Mouse (Mus musculus) limb, embryonic 10.5 days (tissue): Measurements from ENCODE around the gene Tatdn3. TPM values are rescaled to one million over a fixed set of nuclear protein-coding genes. Genes with fewer than 3 reads are reported as not detected.
A peak's percentile ranks its signal among the peaks of the same experiment; 100 is the strongest.

ENCODE experiments used
- DNase-seq: peaks from one replicate; pipeline ENCODE4 v3.0.0-alpha.2; 2017; ENCODE audit warnings: low spot score
- H3K27ac ChIP-seq: fragments of 300-500 bp; sonication (generic); 2 replicates; pipeline ENCODE4 v1.5.1; 2016; ENCODE audit warnings: mild to moderate bottlenecking
- H3K27me3 ChIP-seq: fragments of 300-500 bp; sonication (generic); 2 replicates; pipeline ENCODE4 v1.6.1; 2016; ENCODE audit warnings: low read depth, mild to moderate bottlenecking; ENCODE audit not compliant: poor library complexity, severe bottlenecking
- H3K36me3 ChIP-seq: fragments of 300-500 bp; sonication (generic); 2 replicates; pipeline ENCODE4 v1.6.1; 2016; ENCODE audit warnings: mild to moderate bottlenecking, moderate library complexity
- H3K4me1 ChIP-seq: fragments of 300-500 bp; sonication (generic); 2 replicates; pipeline ENCODE4 v1.6.1; 2016
- H3K4me3 ChIP-seq: fragments of 300-500 bp; sonication (generic); 2 replicates; pipeline ENCODE4 v1.5.1; 2016; ENCODE audit warnings: mild to moderate bottlenecking, moderate library complexity
- H3K9me3 ChIP-seq: fragments of 300-500 bp; sonication (generic); replicated peaks from 2 replicates; pipeline ENCODE4 v1.6.1; 2016; ENCODE audit warnings: mild to moderate bottlenecking
- WGBS: fragments of 180-500 bp; shearing (Covaris S2); methylation state at CpG from one replicate; pipeline ENCODE4 v1.1.7; 2016; 5-methylcytosine and 5-hydroxymethylcytosine counted together
- polyA plus RNA-seq: library from polyadenylated mRNA; unstranded; fragments of >200 nt; fragmentation: Nextera tagmentation; extraction: Ambion mirVana; gene quantifications from 2 replicates; pipeline ENCODE4 v1.2.1, GENCODE M21; 2016

Tatdn3 gene
- polyA plus RNA-seq, 1 experiment from 2014 or later: 12.5 TPM

DNA sequence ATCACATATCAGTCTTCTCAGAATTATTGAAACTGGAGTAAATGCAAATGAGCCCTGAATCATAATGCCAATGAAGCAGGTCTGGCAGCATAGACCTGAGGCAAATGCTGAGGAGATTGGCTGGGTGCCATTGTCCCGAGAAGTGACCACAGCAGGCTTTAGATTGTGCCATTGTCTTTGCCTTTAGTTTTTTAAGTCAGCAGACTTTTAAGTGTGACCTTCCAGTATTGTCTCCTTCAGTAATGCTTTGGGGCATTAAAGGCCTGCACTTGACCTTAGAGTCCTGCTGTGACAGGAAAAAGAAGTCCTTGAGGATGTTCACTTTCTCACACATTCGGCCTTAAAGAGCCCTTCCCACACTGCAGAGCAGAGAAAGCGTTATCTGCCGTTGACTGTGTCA, 7.5 kb upstream of the Tatdn3 start:
- Histone ChIP-seq H3K9me3 (no peaks in the 10 kb centered on the region), H3K27ac (no peak overlapping the region), H3K27me3 (no peaks in the 10 kb centered on the region), H3K36me3 (peaks cover 100% of the 10 kb centered on the region), H3K4me1 (peaks cover 2% of the 10 kb centered on the region; the same call in 1 of the 2 replicates), H3K4me3 (no peak overlapping the region)
- WGBS: 89% methylated on average over 4 of the region's 4 CpGs
- DNase-seq: no peak

DNA sequence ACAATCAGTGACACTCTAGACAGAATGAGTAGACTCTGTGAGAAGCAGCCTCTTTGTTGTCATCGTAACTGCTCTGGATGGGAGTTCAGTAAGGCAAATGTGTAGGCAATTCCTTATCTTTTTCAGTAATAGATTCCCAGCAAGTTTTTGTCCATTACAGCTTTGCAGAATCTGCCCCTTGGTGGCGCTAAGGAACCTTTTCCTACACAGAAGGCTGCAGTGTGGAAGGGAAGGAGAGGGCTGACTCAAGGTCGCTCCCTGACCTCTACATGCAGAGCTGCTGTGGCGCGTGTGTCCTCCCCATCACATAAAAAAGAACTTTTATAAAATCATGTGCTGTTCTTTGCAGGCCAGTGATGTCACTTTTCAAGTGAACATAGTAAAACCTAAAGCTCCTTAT, 5.6 kb upstream of the Tatdn3 start:
- WGBS: 83% methylated on average over 5 of the region's 5 CpGs
- peaks cover 18% of the 10 kb centered on the region for H3K4me1 ChIP-seq
- no peak overlapping the region for H3K27ac ChIP-seq
- no peak for DNase-seq
- H3K27me3 ChIP-seq: no peaks in the 10 kb centered on the region
- no peak overlapping the region for H3K4me3 ChIP-seq
- peaks cover 88% of the 10 kb centered on the region for H3K36me3 ChIP-seq
- no peaks in the 10 kb centered on the region for H3K9me3 ChIP-seq

DNA sequence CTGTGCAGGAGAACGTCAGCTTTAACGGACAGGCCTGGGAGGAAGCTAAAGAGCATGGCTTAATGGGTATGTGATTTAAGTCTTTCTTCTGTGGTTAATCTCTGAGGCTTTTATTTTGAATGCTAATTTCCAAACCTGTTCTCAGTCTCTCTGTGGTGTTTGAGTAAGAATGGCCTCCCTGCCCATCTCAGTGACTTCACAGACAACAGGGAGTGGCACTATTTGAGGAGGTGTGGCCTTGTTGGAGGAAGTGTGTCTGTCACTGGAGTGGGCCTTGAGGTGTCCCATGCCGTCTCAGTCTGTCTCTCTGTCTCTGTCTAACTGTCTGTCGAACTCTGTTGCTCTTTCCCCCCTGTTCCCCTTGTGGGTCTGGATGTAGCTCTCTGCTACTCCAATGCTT, 2.5 kb upstream of the Tatdn3 start:
- Histone ChIP-seq H3K27ac (no peak overlapping the region), H3K9me3 (no peaks in the 10 kb centered on the region), H3K36me3 (peaks cover 56% of the 10 kb centered on the region), H3K4me3 (no peak overlapping the region), H3K27me3 (peaks cover 9% of the 10 kb centered on the region), H3K4me1 (peaks cover 26% of the 10 kb centered on the region)
- no peak for DNase-seq
- 86% methylated on average over 4 of the region's 4 CpGs for WGBS

- peaks cover 9% of the 10 kb centered on the region for H3K27me3 ChIP-seq
- no peak overlapping the region for H3K27ac ChIP-seq
- H3K4me1 ChIP-seq: peaks cover 26% of the 10 kb centered on the region
- WGBS: 90% methylated on average over 2 of the region's 2 CpGs
- H3K4me3 ChIP-seq: no peak overlapping the region
- H3K36me3 ChIP-seq: peaks cover 50% of the 10 kb centered on the region
- no peak for DNase-seq
- no peaks in the 10 kb centered on the region for H3K9me3 ChIP-seq
Measured at GRCm38 (mm10) chr1:191064535-191064934, 1.8 kb upstream of the Tatdn3 start.

GRCm38 (mm10) chr1:191063700-191064099, 968 bp upstream of the Tatdn3 start:
- Histone ChIP-seq H3K27me3 (peaks cover 9% of the 10 kb centered on the region), H3K27ac (peak overlapping the region; percentile 94)

GRCm38 (mm10) chr1:191062241-191062780, 421 bp downstream of the Tatdn3 start:
- Histone ChIP-seq H3K9me3 (no peaks in the 10 kb centered on the region), H3K36me3 (peaks cover 30% of the 10 kb centered on the region), H3K27me3 (peaks cover 9% of the 10 kb centered on the region), H3K4me3 (peak overlapping the region; percentile 97), H3K4me1 (peaks cover 26% of the 10 kb centered on the region), H3K27ac (peak overlapping the region; percentile 94)
- no peak for DNase-seq
- WGBS: 5% methylated on average over 15 of the region's 15 CpGs

More at GRCm38 (mm10) chr1:191063700-191064099, 968 bp upstream of the Tatdn3 start:
- Histone ChIP-seq H3K9me3 (no peaks in the 10 kb centered on the region), H3K36me3 (peaks cover 41% of the 10 kb centered on the region), H3K4me1 (peaks cover 26% of the 10 kb centered on the region), H3K4me3 (peak overlapping the region; percentile 97)
- WGBS: 62% methylated on average over 9 of the region's 9 CpGs
- no peak for DNase-seq

DNA sequence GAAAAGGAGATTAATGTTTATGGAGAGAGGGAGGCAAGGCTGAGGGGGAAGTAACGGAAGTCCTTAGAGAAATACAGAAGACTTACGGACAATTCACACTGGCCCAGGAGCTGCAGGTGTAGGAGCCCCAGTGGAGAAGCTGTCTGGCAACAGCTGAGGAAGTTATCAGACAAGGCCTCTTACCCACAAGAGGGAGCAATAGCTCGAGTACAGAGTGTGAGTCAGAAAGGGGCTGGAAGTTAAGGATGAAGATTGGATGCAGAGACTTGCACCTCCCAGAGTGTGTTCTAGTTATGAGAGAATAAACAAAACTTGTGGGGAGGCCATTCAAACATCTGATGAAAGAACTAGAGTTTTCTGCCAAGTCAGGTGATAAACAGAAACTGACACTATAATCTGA, 5.3 kb downstream of the Tatdn3 start:
- WGBS: 70% methylated on average over 3 of the region's 3 CpGs
- H3K27me3 ChIP-seq: peaks cover 9% of the 10 kb centered on the region
- peaks cover 7% of the 10 kb centered on the region for H3K4me1 ChIP-seq
- H3K36me3 ChIP-seq: peaks cover 3% of the 10 kb centered on the region; the same call in 1 of the 2 replicates
- no peaks in the 10 kb centered on the region for H3K9me3 ChIP-seq
- DNase-seq: no peak
- no peak overlapping the region for H3K4me3 ChIP-seq
- no peak overlapping the region for H3K27ac ChIP-seq

DNA sequence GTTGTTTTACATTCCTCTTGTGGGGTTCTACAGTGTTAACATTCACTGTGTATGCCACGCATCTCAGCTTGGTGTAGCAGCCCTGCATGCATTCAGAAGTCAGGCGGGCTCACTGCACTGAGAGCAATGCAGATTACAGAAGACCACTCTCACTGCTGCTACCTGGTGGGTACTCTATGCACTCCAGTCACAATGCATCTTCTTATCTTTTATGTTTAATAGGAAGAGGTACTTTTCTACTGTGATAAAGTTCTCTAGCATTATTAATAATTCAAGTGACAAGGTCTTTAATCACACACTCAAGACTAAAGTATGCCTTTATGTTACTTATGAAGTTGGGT, 7.2 kb downstream of the Tatdn3 start:
- Histone ChIP-seq H3K4me1 (no peaks in the 10 kb centered on the region), H3K9me3 (no peaks in the 10 kb centered on the region), H3K27ac (no peak overlapping the region), H3K36me3 (peaks cover 3% of the 10 kb centered on the region; the same call in 1 of the 2 replicates), H3K27me3 (no peaks in the 10 kb centered on the region), H3K4me3 (no peak overlapping the region)
- 79% methylated on average over 2 of the region's 2 CpGs for WGBS
- no peak for DNase-seq

- Histone ChIP-seq H3K4me3 (no peak overlapping the region), H3K9me3 (no peaks in the 10 kb centered on the region), H3K36me3 (peaks cover 3% of the 10 kb centered on the region; the same call in 1 of the 2 replicates), H3K27ac (no peak overlapping the region), H3K4me1 (no peaks in the 10 kb centered on the region), H3K27me3 (no peaks in the 10 kb centered on the region)
- no peak for DNase-seq
- WGBS: 79% methylated on average over 8 of the region's 8 CpGs
Measured at GRCm38 (mm10) chr1:191054870-191055532, 7.7 kb downstream of the Tatdn3 start.

DNA sequence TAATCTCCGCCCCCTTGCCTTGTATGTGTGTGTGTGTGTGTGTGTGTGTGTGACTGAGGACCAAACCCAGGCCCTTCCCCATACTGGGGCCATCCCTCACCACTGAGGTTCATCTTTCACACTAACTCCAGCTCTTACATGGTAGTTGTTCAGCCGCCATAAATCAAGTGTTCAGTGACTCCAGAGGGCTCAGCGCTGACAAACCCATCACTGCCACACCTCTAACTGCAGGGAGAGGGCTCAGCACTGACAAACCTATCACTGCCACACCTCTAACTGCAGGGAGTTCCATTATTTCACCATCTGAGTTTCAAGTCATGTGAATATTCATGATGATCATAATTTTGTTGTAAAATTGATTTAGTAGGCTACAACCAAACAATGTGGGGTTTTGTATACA, 9.2 kb downstream of the Tatdn3 start:
- H3K27me3 ChIP-seq: no peaks in the 10 kb centered on the region
- DNase-seq: no peak
- WGBS: 76% methylated on average over 3 of the region's 3 CpGs

DNA sequence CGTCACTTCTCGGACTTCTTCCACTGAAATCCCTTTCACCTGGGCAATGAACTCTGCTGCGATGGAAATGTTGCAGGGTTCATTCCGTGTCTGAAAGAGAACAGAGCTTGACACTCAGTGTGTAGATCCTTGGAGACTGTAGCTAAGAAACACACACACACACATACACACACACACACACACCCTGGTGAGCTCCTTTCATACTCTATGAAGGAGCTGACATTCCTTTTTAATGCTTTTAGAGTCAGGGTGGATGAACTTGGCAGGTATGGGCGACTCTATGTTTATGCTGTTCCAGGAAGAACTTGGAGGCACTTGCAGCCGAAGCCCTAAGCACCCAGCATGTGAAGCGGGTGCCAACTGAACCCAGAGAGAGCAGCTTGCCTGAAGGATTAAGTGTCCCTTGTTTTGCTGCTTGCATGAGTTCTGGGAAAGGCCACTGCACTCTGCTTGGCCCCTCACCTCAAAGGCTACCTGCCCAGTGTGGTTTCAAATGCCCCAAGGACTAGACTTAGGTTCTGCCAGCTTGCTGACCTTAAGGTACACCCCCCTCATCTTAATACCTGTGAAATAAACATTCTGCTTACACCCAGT, 16.4 kb downstream of the Tatdn3 start:
- no peak for DNase-seq
- Histone ChIP-seq H3K36me3 (no peaks in the 10 kb centered on the region), H3K27me3 (no peaks in the 10 kb centered on the region), H3K4me1 (no peaks in the 10 kb centered on the region), H3K4me3 (no peak overlapping the region), H3K9me3 (no peaks in the 10 kb centered on the region), H3K27ac (no peak overlapping the region)
- WGBS: 81% methylated on average over 7 of the region's 7 CpGs

More for the DNA sequence above, 9.2 kb downstream of the Tatdn3 start:
- Histone ChIP-seq H3K4me3 (no peak overlapping the region), H3K4me1 (no peaks in the 10 kb centered on the region), H3K36me3 (peaks cover 3% of the 10 kb centered on the region; the same call in 1 of the 2 replicates), H3K27ac (no peak overlapping the region), H3K9me3 (no peaks in the 10 kb centered on the region)

- H3K4me3 ChIP-seq: no peak overlapping the region
- WGBS: 96% methylated on average over 2 of the region's 2 CpGs
- H3K27me3 ChIP-seq: no peaks in the 10 kb centered on the region
- H3K4me1 ChIP-seq: no peaks in the 10 kb centered on the region
- no peaks in the 10 kb centered on the region for H3K9me3 ChIP-seq
- H3K36me3 ChIP-seq: no peaks in the 10 kb centered on the region
- H3K27ac ChIP-seq: no peak overlapping the region
- no peak for DNase-seq
Measured at GRCm38 (mm10) chr1:191045264-191045663, 17.5 kb downstream of the Tatdn3 start.

GRCm38 (mm10) chr1:191042688-191043087, 20.0 kb downstream of the Tatdn3 start:
- WGBS: 74% methylated on average over 3 of the region's 3 CpGs
- H3K27me3 ChIP-seq: no peaks in the 10 kb centered on the region
- H3K9me3 ChIP-seq: no peaks in the 10 kb centered on the region
- H3K27ac ChIP-seq: no peak overlapping the region
- no peak overlapping the region for H3K4me3 ChIP-seq
- no peaks in the 10 kb centered on the region for H3K36me3 ChIP-seq
- H3K4me1 ChIP-seq: no peaks in the 10 kb centered on the region
- no peak for DNase-seq
